Mouse (Mus musculus): ENCODE data around the gene Gm28363. TPM values are rescaled to one million over a fixed set of nuclear protein-coding genes. Genes with fewer than 3 reads are reported as not detected.
"Not testable (repeated sequence)": the region's sequence is repeated elsewhere in the genome, so short reads cannot be mapped to it uniquely, and the experiment has no call there.

The Gm28363 gene
- polyA plus RNA-seq (2015; fragmentation: Nextera tagmentation; extraction: Ambion mirVana) = not detected in 2 replicates

DNA sequence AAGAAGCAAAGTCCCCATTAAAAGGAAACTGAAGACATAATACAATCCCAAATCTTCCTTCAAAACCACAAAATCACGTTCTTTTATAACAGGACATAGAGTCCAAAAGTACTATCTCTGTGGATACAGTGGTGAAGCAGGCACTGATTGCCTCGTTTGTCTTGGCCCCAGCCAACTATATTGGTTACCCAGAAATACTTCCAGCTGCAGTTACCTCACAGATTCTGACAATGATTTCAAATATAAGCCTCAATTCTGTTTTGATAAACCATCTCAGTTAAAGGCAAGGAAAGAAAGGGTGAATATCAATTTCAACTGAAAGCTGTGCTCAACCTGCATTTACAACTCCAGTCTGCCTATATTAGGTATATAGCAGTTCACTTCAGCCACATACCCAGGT lies at the start of gene Gm28363:
TSS of gene Gm28363 (plus strand) at position 301 of the 400 bp plus-strand sequence.
- not testable (repeated sequence) for H3K36me3 ChIP-seq (replicated peaks); H3K27ac ChIP-seq (replicated peaks); ATAC-seq (ENCODE audit: insufficient read depth); H3K27me3 ChIP-seq; H3K4me3 ChIP-seq (replicated peaks); H3K4me2 ChIP-seq; H3K9me3 ChIP-seq (replicated peaks); H3K4me1 ChIP-seq (replicated peaks); H3K9ac ChIP-seq
- 40% methylated on average over 2 of the region's 2 CpGs for WGBS (ENCODE audit: insufficient replicate concordance)

DNA sequence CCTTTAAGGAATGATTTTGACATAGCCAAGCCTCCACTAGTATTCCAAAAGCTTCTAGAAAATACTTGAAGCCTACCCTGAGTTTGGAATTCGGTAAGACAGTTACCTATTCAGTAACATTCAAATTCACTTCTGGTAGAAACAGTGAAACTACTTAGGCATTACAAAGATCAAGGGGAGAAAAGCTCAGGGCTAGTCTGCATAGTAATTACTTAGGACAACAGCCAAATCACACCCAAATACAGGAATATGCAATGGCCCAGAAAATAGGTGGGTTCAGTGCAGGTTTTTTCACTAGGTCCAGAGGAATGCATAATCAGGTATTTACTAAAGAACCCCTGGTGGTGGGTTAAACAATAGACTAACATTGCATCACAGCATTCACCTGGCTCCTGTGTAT lies 46.7 kb upstream of the Gm28363 start:
- H3K4me1 ChIP-seq (replicated peaks); H3K27me3 ChIP-seq; H3K27ac ChIP-seq (replicated peaks); H3K9me3 ChIP-seq (replicated peaks); H3K36me3 ChIP-seq (replicated peaks); H3K4me2 ChIP-seq; H3K9ac ChIP-seq; H3K4me3 ChIP-seq (replicated peaks); ATAC-seq (ENCODE audit: insufficient read depth): not testable (repeated sequence)
- WGBS (ENCODE audit: insufficient replicate concordance) = 40% methylated on average over 1 of the region's 1 CpGs

Other genes with a start within 250 kb of the Gm28363 start
- gene B020011L13Rik, start 84.0 kb downstream of the Gm28363 start, polyA plus RNA-seq (2015; fragmentation: Nextera tagmentation; extraction: Ambion mirVana) = not detected in 2 replicates
- not detected in 2 replicates for gene Gm28360, start 132.9 kb downstream of the Gm28363 start, polyA plus RNA-seq (2015; fragmentation: Nextera tagmentation; extraction: Ambion mirVana)
- not detected in 2 replicates for gene Gm28168, start 230.9 kb downstream of the Gm28363 start, polyA plus RNA-seq (2015; fragmentation: Nextera tagmentation; extraction: Ambion mirVana)

All from liver, embryonic 15.5 days (tissue).